Mouse (Mus musculus) Patski (cell line): Measurements from ENCODE around the gene Srgap3. TPM values are rescaled to one million over a fixed set of nuclear protein-coding genes. Genes with fewer than 3 reads are reported as not detected.

ENCODE experiments used
- ATAC-seq: fragments of 100-300 bp; one replicate; pipeline ENCODE4 v1.8.0; 2021
- CTCF ChIA-PET: fragments of 350-600 bp; sonication (Branson Sonifier 250); formaldehyde crosslinking; loops from one replicate; lab custom pipeline; 2022; ENCODE audit warnings: inconsistent platforms; lab: Charles Lee
- POLR2A ChIA-PET: fragments of 350-600 bp; sonication (Branson Sonifier 250); formaldehyde crosslinking; loops from one replicate; lab custom pipeline; 2022; ENCODE audit warnings: antibody characterized with exemption, inconsistent platforms; lab: Charles Lee
- DNase-seq: peaks from one replicate; pipeline ENCODE4 v3.0.0-alpha.2; 2011; ENCODE audit warnings: low read depth, low spot score
- H3K27me3 ChIP-seq: fragments of 371-371 bp; one replicate; pipeline ENCODE4 v1.5.1; 2021
- CTCF ChIP-seq: fragments of 100-300 bp; IDR thresholded peaks from one replicate; pipeline ENCODE4 v1.5.1; 2021
- in situ Hi-C: fragments of 300-500 bp; cut with MboI; formaldehyde crosslinking; loops from 3 replicates; pipeline ENCODE4 v1.11.1; 2018; ENCODE audit warnings: low pct_unique_long_range_greater_than_20kb, mixed read lengths
- polyA plus RNA-seq: library from polyadenylated mRNA; unstranded; gene quantifications from one replicate; pipeline ENCODE4 v1.2.3, GENCODE M21; 2021

Srgap3 gene
- polyA plus RNA-seq, 1 experiment from 2014 or later, result 37.7 TPM

DNA sequence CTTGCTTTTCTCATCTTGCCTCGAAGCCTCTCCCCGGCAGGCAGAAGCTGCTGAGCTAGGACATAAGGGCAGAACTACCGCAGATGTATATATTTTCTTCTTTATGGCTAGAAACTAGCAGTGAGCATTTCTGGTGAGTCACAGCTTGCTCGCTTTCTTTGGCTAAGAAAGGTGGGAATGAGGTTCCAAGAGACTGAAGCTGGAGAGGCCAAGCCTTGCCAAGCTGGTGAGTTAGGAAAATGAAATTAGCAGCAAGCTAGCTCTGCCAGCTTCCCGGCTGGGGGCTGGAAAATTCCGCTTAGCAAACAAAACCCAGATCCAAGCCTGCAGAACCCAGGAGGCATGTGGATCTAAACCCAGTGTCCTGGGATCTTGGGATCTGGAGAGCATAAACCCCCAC, 124.0 kb downstream of the Srgap3 start:
- DNase-seq (no peak), ATAC-seq (no peak)
- POLR2A ChIA-PET, result interaction anchor here (0.7 kb wide), 1 partner anchor 21 kb away, joined by 3 read pairs; no protein-coding TSS in a partner anchor
- no peaks in the 10 kb centered on the region for H3K27me3 ChIP-seq
- in situ Hi-C loops, result no loop called here
- CTCF ChIA-PET, result no interaction called here
- TF ChIP-seq CTCF, result no peak

DNA sequence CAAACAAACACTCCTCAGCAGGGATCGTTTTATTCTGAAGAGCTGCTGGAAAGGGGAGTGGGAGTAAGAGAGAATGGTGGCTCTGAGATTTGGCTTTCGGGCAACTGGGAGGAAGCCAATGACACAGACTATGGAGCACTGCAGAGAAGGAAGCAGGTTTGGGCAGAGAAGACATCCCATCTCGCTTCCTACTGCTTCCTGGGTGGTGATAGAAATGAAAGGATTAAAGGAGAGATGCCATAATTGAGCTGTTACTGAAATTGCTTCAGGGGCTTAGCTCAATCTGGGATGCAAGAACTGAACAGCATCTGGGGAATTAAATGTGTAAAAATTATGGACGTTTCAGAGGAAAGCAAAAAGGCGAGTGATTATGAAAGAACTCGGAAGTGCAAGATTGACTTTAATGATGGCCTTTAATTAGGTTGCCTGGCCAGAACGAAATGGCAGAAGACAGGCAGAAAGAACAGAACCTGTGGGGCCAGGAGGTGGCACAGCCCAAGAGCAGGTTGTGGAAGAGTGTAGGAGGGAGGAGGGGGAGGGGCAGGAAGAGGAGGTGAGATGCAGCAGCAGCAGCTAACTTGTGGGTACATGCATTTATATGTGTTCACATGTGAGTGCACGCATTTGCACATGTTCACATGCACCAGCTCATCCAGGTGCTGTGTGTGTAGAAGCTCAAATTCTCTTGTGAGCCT, 126.6 kb downstream of the Srgap3 start:
- ATAC-seq, result no peak
- in situ Hi-C loops, result no loop called here
- H3K27me3 ChIP-seq, result no peaks in the 10 kb centered on the region
- DNase-seq, result no peak
- no peak for TF ChIP-seq CTCF
- ChIA-PET POLR2A (no interaction called here), CTCF (interaction anchor here (0.6 to 0.9 kb wide), 2 partner anchors 12 to 66 kb away, joined by 3 to 4 read pairs; no protein-coding TSS in a partner anchor)

DNA sequence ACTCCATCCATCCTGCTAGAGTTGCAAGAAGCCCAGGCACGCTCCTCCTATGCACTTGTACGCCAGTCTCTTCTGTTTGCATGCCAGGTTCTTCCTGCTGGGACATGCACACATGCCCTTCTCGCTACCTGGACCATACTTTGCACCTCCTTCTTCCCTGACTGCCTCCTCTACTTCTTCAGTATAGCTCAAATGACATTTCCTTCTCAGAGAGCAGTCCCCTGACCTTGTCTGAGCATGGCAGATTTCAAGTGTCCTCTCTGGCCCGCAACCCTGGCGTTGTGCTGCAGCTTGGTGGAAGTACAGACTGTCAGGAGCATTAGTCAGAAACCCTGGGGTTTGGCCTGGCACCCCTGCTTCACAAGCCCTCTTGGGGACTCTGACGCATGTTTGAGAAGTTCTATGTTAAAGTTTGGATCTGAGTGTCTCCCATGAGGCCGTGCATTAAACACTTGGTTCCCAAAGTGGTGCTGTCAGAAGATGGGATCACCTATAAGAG, 128.6 kb downstream of the Srgap3 start:
- no peaks in the 10 kb centered on the region for H3K27me3 ChIP-seq
- no peak for DNase-seq
- ChIA-PET CTCF (no interaction called here), POLR2A (interaction anchor here (0.6 kb wide), 1 partner anchor 25 kb away, joined by 4 read pairs; no protein-coding TSS in a partner anchor)
- no peak for ATAC-seq
- in situ Hi-C loops, result no loop called here
- TF ChIP-seq CTCF, result no peak

DNA sequence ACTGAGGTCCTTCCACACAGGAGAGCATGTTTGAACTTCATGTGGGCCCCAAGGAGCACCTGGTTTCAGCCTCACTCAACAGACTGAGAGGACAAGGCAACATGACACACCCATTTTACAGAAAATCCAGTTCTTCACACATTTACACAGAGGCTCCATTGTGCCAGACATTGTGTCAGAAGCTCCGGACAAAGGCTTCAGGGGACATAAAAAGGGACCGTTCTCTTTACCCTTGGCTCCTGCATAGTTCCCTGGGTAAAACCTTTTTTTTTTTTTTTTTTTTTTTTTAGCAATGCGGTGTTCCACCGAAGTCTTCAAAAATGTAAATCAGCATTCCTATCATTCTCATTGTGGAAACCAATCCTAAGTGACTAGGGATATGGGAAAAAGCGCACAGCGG, 131.5 kb downstream of the Srgap3 start:
- ChIA-PET CTCF (interaction anchor here (0.6 to 1.1 kb wide), 2 partner anchors 22 to 283 kb away, joined by 3 read pairs; no protein-coding TSS in a partner anchor), POLR2A (interaction anchor here (0.7 kb wide), 1 partner anchor 130 kb away, joined by 3 read pairs; no protein-coding TSS in a partner anchor)
- DNase-seq (no peak), ATAC-seq (no peak)
- in situ Hi-C loops, result no loop called here
- no peaks in the 10 kb centered on the region for H3K27me3 ChIP-seq
- TF ChIP-seq CTCF, result no peak

DNA sequence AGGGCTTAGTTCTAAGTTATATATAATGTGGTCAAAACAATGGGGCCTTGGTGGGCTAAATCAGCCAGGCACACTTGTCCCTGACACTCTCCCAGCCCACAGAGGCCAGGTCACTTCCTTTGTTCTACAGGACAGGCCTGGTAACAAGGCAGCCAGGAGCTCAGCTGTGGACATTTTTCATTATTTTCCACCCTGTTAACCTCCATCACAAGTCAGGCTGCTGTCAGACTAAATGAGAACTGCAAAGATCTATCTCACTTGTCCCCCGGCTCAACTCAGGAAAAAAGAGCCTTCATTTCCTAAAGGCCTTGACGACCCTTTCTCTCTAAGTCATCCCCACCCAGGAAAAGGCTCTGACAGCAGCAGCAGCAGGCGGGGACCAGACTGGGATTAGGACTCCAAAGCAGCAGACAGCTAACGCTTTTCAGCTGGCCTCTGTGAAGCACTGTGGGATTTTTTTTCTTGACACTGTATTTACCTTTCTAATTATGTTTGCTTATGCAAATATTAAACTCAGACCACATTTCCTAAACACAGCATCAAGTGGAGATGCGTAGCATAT, 132.5 kb downstream of the Srgap3 start:
- in situ Hi-C loops, result no loop called here
- DNase-seq (no peak), ATAC-seq (no peak)
- CTCF ChIA-PET, result interaction anchor here (1.0 to 1.1 kb wide), 2 partner anchors 15 to 21 kb away, joined by 3 read pairs; no protein-coding TSS in a partner anchor
- no peaks in the 10 kb centered on the region for H3K27me3 ChIP-seq
- POLR2A ChIA-PET, result no interaction called here
- no peak for TF ChIP-seq CTCF

DNA sequence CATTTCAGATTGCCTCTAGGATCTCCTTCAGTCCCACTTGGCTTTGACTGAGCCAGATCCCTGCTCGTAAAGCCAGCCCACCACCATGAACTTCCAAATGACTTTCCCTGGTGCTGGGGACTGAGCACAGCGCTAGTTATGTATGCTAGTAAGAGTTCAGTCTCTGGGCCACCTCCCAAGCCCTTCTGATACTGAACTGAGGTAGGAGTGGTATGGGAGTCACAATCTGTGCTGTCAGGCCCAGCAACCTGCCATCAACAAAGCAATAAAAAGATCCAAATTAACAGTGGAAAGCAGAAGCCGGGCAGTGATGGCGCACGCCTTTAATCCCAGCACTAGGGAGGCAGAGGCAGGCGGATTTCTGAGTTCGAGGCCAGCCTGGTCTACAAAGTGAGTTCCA, 134.2 kb downstream of the Srgap3 start:
- TF ChIP-seq CTCF, result no peak
- in situ Hi-C loops, result no loop called here

DNA sequence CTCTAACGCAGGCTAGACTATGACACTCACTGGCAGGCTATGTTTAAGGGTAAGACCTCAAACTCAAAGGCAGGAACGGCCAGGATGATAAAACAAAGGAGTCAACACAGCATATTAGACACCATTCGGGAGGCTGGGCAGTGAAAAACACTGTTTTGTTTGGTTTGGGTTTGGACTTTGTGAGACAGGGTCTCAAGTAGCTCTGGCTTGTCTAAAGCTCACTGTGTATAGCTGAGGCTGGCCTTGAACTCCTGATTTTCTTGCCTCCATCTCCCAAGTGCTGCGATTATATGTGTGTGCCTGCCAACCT, 136.6 kb downstream of the Srgap3 start:
- H3K27me3 ChIP-seq, result no peaks in the 10 kb centered on the region
- in situ Hi-C loops, result no loop called here
- DNase-seq (no peak), ATAC-seq (no peak)
- CTCF ChIA-PET, result no interaction called here
- TF ChIP-seq CTCF, result no peak
- POLR2A ChIA-PET, result no interaction called here

More for the DNA sequence above, 134.2 kb downstream of the Srgap3 start:
- no peaks in the 10 kb centered on the region for H3K27me3 ChIP-seq
- ATAC-seq (no peak), DNase-seq (no peak)
- ChIA-PET CTCF (no interaction called here), POLR2A (no interaction called here)

DNA sequence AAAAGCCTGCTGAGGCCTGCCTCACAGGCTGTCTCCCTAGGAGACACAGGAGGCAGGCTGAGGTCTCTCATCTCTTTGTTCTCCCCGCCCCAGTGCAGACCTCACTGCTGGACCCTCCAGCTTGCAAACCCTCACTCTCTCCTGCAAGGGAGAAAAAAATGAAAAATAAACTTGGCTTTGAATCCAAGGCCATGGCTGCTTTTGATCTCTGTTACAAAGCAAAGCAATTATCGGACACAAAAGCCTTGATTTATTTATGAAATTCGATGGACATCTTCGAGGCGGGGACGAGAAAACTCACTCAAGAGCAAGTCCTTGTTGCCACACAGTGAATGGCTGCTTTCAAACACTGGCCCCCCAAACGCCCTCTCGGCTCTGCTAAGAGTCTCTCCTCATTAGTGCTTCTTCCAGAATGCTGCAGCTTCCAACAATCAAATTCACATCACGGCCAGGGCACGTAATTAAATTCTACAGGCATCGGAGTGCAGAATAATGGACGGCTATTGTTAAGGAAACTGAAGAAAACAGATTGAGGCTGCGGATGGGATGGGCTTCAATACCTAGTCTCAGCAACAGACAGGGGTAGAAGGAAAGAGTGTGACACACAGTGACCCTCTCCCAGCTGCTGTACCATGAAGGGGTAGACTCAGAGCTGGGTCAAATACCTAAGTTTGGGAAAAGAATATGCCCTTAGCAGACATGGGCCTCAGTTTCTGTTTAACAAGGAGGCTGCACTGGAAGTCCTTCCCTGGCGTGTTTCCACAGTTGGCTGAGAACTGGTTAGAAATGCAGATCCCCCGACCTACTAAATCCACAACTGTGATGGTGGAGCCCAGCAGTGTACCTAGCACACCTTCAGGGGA, 137.2 kb downstream of the Srgap3 start:
- ChIA-PET CTCF (no interaction called here), POLR2A (no interaction called here)
- ATAC-seq, result no peak
- no peak for TF ChIP-seq CTCF
- H3K27me3 ChIP-seq, result no peaks in the 10 kb centered on the region
- in situ Hi-C loops, result no loop called here
- DNase-seq, result no peak

DNA sequence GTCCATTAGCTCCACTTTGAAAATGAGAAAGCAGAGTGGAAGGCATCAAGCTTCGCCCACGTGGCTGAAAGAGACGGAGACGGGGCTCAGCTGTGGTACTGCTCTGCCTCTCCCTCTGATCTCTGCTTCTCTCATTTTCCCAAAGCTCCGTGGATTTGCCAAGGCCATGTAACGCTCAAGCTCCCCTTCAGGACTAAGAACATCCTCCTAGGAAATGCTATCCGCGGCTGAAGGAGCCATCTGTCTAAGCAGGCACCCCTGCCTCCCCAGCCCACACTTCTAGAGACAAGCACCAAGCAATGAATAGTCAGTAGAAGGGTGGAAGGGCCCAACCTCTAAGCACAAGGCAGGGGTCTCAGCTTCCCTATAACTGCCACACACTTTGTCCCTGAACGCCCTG, 138.3 kb downstream of the Srgap3 start:
- H3K27me3 ChIP-seq, result no peaks in the 10 kb centered on the region
- ChIA-PET POLR2A (no interaction called here), CTCF (no interaction called here)
- in situ Hi-C loops, result no loop called here
- DNase-seq, result no peak
- no peak for ATAC-seq
- no peak for TF ChIP-seq CTCF

DNA sequence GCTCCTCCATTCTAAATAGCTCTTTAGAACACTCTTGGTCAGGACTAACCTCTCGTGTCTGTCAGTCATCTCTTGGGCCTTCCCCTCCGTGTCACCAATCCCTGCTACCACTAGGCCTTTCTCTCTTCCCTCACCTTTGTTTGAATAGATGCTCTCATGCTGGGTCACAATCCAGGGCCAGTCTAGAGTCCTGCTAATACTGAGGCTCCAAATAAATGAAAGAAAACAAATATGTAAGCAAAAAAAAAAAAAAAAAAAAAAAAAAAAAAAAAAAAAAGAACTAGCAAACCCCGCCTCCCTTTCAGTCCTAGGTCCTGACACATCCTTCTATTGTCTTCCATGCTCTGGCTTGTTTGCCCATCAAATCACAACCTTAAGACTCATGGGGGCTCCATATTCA, 145.1 kb downstream of the Srgap3 start:
- ChIA-PET POLR2A (no interaction called here), CTCF (interaction anchor here (0.6 kb wide), 1 partner anchor 102 kb away, joined by 3 read pairs; no protein-coding TSS in a partner anchor)
- DNase-seq (no peak), ATAC-seq (no peak)
- in situ Hi-C loops, result no loop called here
- TF ChIP-seq CTCF, result no peak
- no peaks in the 10 kb centered on the region for H3K27me3 ChIP-seq
